Mouse (Mus musculus): ENCODE data around the gene 4930558K02Rik.

4930558K02Rik gene

DNA sequence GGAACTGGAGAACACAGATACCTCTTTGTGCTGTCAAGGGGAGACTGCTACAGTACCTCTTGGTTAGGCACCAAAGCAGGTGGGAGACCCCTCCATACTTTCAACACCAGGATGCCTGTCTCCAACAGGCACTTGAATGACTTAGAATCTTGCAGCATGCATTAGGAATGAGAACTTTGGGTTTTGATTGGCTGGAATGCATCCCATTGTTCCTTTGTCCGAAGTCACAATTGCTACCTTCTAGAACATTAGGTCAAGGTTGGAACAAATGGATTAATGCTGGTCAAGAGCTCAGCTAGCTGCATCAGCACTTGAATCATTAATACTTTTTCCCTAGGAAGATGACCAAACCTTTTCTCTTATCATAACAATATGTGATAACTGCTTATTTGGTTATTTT is at the start of gene 4930558K02Rik:
TSS of gene 4930558K02Rik (minus strand) at position 101 of the 400 bp plus-strand sequence.
- POLR2A ChIA-PET, result interaction anchor here in 1 of 4 experiments (0.8 kb wide), 1 partner anchor 17 kb away, joined by 3 read pairs; no protein-coding TSS in a partner anchor

DNA sequence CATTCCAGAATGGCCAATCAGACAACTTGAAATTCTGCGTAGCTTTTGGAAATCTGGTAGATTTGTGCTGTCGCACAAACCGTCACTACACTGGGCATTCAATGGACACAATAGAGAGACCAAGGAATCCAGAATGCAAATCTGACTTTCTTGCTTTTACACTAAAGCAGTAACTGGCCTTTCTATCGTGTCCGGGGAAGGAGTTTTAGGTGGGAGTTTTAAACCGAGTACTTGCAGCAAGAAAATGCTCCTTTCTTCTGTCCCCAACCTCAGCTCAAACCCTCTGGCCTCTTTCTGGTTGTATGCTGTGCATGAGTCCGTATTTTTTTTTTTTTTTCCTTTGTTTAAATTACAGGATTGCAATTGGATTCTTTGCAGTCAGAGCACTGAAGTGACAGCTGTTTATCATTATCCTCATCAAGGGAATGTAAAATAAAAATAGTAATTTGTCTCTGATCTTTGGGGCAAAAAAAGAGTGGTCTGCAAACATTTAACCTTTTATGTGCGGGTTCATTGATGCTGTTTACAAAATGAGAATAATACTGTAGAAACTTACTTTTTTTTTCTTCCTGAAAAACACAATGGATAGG is 44.3 kb upstream of the 4930558K02Rik start:
- POLR2A ChIA-PET, result interaction anchor here in 1 of 4 experiments (1.0 kb wide), 1 partner anchor 23 kb away, joined by 3 read pairs; no protein-coding TSS in a partner anchor
- CTCF ChIA-PET, result no interaction called here

More for the DNA sequence above, at the start of gene 4930558K02Rik:
- CTCF ChIA-PET, result interaction anchor here in 1 of 4 experiments (0.5 kb wide), 1 partner anchor 323 kb away, joined by 4 read pairs; no protein-coding TSS in a partner anchor

- ChIA-PET CTCF (interaction anchor here in 1 of 4 experiments (1.4 kb wide), 1 partner anchor 20 kb away, joined by 3 read pairs; no protein-coding TSS in a partner anchor), POLR2A (interaction anchor here in 1 of 4 experiments (0.6 kb wide), 1 partner anchor 158 kb away, joined by 3 read pairs; no protein-coding TSS in a partner anchor)
Observed at GRCm38 (mm10) chr1:162020766-162021165, 41.3 kb upstream of the 4930558K02Rik start.

- ChIA-PET POLR2A (no interaction called here), CTCF (interaction anchor here in 1 of 4 experiments (1.4 kb wide), 1 partner anchor 20 kb away, joined by 3 read pairs; no protein-coding TSS in a partner anchor)
Observed at GRCm38 (mm10) chr1:162020303-162020731, 40.9 kb upstream of the 4930558K02Rik start.

- ChIA-PET POLR2A (no interaction called here), CTCF (no interaction called here)
Observed at GRCm38 (mm10) chr1:162018601-162018977, 39.2 kb upstream of the 4930558K02Rik start.

- POLR2A ChIA-PET, result no interaction called here
- CTCF ChIA-PET, result no interaction called here
Observed at GRCm38 (mm10) chr1:162017975-162018600, 38.7 kb upstream of the 4930558K02Rik start.

DNA sequence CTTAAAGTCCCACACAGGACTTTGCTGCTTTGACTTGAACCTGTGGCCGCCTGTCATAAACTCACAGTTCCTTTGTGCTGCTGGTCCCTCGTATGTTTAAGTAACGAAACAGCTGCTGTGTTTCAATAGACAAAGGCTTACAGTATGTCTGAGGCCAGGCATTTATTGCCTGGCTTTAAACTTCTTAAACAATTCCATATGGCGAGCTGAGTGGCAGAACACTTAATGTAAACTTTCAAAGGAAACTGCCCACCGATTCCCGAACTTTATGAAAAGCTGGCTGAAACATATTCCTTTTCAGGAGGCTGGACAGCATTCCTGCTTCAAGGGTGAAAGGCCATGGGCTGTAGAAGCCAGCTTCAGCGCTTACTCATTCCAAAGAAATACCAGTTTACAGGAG is 37.5 kb upstream of the 4930558K02Rik start:
- ChIA-PET POLR2A (no interaction called here), CTCF (interaction anchor here in 1 of 4 experiments (0.8 to 1.3 kb wide), 2 partner anchors 10 to 297 kb away, joined by 3 read pairs; no protein-coding TSS in a partner anchor)

GRCm38 (mm10) chr1:162015247-162015862 is 35.9 kb upstream of the 4930558K02Rik start:
- ChIA-PET POLR2A (no interaction called here), CTCF (interaction anchor here in 1 of 4 experiments (1.2 kb wide), 1 partner anchor 16 kb away, joined by 4 read pairs; no protein-coding TSS in a partner anchor)

DNA sequence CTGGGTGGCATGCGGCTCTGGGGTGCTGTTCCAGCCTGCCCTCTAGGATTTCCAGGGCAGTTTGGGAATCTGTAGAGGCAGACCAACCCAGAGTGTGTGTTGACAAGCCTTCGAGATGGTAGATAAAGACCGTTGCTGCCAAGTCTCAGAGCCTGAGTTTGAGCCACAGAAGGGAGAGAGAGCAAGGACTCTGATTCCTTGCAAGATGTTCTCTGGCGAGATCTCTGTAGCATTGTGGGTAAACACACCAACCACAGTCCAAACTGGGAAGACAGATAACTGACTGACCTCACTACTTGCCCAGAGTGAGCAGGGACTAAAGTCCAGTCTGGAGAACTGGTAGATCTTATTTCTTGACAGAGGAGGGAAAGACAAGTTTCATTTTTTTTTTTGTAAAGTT is 34.1 kb upstream of the 4930558K02Rik start:
- CTCF ChIA-PET, result no interaction called here
- POLR2A ChIA-PET, result no interaction called here

DNA sequence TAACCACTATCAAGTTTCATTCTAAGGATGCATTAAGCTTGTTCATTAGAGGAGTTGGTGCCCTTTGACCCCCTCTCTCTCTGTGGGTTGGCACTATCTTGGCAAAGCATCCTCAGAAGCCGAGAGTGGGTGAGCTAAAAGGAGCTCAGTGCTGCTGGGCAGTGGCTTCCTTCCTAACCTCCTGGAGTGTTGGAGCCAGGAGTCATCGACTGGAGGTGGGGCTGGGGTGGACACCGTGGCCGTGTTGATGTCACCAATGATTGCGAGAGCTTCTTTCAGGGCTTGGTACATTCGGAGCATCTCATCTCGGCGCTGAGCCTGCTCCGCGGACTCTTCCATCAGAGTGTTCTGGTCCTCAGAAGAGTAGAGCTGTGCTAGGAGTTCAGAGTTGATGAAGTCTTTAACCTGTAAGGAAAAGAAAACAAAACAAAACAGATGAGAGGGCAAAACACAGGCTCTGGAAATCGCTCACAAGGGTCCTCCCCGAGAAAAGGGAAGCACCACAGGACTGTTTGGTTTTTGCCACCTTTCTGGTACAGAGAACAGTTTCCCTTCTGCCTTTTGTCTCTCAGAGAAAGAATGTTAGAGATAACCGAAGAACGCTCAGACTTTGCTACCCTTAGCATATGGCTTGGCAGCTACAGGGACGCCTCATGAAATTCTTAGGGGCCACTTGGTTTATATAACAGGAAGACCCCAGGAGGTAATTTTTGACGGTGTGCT is 32.2 kb upstream of the 4930558K02Rik start:
- CTCF ChIA-PET, result interaction anchor here in 1 of 4 experiments (1.3 kb wide), 1 partner anchor 12 kb away, joined by 3 read pairs; no protein-coding TSS in a partner anchor
- POLR2A ChIA-PET, result interaction anchor here in 1 of 4 experiments (0.9 kb wide), 1 partner anchor 17 kb away, joined by 3 read pairs; no protein-coding TSS in a partner anchor

DNA sequence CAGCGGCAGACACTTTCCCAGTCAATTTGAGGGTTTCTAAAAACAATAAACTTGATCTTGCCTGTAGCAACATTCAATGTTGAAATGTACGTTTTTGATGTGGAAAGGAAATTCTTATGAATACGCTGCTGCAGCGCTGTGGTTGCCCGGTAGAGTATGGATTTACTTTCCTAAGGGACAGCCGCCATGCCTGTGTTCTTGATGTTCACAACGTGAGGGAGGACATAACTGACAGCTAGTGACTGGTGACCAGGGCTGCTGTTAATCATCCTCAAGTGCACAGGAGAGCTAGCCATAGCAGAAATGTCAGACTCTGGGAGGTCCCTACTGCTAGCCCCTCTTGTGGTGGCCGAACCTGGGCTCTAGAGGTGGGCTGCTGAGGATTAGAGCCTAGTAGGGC is 29.6 kb upstream of the 4930558K02Rik start:
- ChIA-PET CTCF (interaction anchor here in 3 of 4 experiments (0.9 to 2.6 kb wide), 4 partner anchors 9 kb away, joined by 3 to 6 read pairs (median 4); no protein-coding TSS in a partner anchor), POLR2A (no interaction called here)

GRCm38 (mm10) chr1:162008631-162009067 is 29.2 kb upstream of the 4930558K02Rik start:
- ChIA-PET CTCF (interaction anchor here in 2 of 4 experiments (1.0 to 2.6 kb wide), 2 partner anchors 9 kb away, joined by 3 to 6 read pairs; no protein-coding TSS in a partner anchor), POLR2A (interaction anchor here in 1 of 4 experiments (0.6 kb wide), 1 partner anchor 31 kb away, joined by 4 read pairs; no protein-coding TSS in a partner anchor)

DNA sequence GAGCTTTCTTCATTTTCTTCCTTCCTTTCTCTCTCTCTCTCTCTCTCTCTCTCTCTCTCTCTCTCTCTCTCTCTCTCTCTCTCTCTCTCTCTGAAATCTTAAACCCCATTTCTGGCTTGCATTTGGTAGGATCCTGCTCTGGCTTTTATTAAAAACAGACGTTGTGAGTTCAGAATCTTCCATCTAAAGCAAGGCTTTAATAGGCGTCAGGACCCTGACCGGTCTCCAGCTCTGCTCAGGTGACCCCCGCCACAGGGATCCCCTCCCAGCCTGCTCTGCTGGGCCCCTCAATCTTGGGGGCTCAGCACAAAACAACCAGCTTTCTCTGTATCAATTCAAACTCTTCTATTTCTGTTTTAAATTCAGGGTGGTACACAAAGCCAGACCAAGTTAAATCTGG is 28.8 kb upstream of the 4930558K02Rik start:
- ChIA-PET POLR2A (interaction anchor here in 1 of 4 experiments (0.6 kb wide), 1 partner anchor 31 kb away, joined by 4 read pairs; no protein-coding TSS in a partner anchor), CTCF (interaction anchor here in 3 of 4 experiments (0.6 to 2.6 kb wide), 3 partner anchors 8 kb away, joined by 3 to 6 read pairs (median 3); no protein-coding TSS in a partner anchor)

DNA sequence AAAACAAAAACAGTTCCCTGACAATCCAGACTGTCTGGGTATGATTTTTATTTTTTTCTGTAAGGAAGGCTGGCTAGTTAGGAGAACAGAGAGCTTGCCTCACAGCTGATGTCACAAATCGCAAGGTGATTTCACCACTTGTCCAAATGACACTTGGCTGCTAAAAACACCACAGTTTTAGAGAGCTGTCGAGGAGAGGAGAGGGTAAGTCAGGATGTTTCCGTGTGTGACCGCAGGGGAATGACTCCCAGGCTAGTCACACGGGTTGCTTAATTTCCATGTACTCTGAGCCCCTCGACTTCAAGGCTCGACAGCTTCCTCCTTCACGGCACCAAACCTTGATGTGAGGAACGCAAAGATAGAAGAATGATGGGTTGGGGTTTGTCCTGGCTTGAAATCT is 26.7 kb upstream of the 4930558K02Rik start:
- POLR2A ChIA-PET, result no interaction called here
- CTCF ChIA-PET, result no interaction called here

DNA sequence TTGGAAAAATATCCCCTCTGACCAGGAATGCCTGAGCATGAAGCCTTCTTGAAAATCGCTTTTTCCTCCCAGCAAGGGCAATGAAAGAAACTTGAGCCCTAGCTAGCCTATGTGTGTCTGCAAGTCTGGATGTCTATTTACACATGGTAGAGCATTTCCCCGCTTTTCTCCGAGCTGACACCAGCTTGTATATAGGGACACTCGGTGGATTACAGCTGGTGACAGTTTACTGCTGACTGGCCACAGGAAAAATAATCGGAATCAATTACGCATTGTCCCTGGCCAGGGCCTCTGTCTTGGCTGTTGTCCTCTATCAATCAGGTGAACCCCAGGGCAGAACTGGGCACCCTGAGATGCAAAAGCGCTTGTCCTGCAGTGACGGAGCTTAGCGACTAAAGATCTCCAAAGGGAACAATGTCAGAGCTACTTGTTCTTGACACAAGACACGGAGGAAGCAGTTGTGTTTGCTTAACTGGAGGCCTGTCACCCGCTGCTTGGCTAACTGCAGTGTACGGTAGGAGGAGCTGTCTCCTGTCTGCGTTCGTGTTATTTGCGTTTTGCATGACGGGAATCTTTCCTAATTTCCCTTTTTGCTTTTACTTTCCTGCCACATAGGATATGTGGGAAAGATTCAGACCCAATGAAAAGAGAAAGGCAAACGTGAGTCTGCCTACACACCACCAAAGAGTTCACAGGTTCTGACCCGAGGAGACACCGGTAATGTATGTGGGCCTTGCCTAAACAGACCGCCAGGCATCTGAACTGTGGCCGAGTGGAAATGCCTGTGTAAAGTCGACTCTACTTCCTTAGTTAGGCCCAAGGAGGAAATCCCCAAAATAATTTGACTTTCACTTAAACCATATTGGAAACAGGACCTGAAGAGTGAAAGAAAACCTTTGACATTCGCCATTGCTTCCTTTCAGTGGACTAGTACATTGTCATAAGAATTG is 25.7 kb upstream of the 4930558K02Rik start:
- POLR2A ChIA-PET, result interaction anchor here in 1 of 4 experiments (0.6 kb wide), 1 partner anchor 199 kb away, joined by 3 read pairs; no protein-coding TSS in a partner anchor
- CTCF ChIA-PET, result interaction anchor here in 1 of 4 experiments (1.5 kb wide), 1 partner anchor 309 kb away, joined by 6 read pairs; no protein-coding TSS in a partner anchor

GRCm38 (mm10) chr1:162004518-162004780 is 25.0 kb upstream of the 4930558K02Rik start:
- POLR2A ChIA-PET, result interaction anchor here in 1 of 4 experiments (0.6 kb wide), 1 partner anchor 198 kb away, joined by 3 read pairs; no protein-coding TSS in a partner anchor
- CTCF ChIA-PET, result interaction anchor here in 1 of 4 experiments (1.5 kb wide), 1 partner anchor 309 kb away, joined by 6 read pairs; no protein-coding TSS in a partner anchor

GRCm38 (mm10) chr1:162003729-162004517 is 24.5 kb upstream of the 4930558K02Rik start:
- CTCF ChIA-PET, result interaction anchor here in 1 of 4 experiments (1.5 kb wide), 1 partner anchor 310 kb away, joined by 6 read pairs; no protein-coding TSS in a partner anchor
- POLR2A ChIA-PET, result no interaction called here

All from embryonic stem cell, embryonic (primary cell).